Mouse (Mus musculus) brain, embryonic 18.5 days (tissue): Measurements from ENCODE around the gene Pidd1.

Experiments used
- DNase-seq: peaks from one replicate; pipeline ENCODE4 v3.0.0-alpha.2; 2012; ENCODE audit warnings: low read depth, low spot score

Gene Pidd1

DNA sequence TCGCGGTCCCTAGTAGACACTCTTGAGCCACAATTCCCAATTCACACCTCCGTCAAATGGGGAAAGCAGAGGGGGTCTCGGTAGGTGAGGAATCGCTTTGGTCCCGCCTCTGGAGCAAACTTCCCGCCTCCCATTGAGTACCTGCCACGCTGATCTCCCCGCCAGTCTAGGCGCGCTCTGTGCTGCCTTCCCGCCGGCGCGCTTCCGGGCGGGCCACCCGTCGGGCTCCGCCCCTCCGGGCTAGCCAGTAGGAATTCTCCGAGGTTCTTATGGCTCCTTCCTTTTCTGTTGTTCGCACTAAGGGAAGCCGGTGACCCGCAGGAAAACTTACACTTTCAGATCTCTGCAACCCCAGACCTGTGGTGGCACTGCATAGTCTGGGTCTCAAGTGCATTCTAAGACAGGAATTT, at the start of gene Pidd1:
Gene Pidd1 (minus strand): TSS at position 198 of the 410 bp plus-strand sequence.
- DNase-seq, result no peak

DNA sequence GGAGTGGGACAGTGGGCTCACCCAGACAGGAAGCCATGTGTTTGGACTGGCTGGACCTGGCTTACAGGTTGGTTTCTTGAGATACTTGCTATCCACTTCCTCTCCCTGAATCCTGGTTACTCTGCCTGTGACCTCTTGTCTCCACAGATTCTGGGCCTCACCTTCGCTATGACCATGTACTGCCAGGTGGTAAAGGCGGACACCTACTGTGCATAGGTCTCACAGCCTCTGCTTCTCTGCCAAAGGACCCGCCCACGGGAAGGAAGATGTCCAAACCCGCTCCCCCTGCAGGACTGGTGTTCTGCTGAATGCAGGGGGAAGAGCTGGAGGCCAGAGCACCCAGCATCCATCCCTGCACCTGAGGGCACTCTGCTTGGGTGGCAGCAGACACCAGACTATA, 48.9 kb upstream of the Pidd1 start:
- DNase-seq, result no peak

DNA sequence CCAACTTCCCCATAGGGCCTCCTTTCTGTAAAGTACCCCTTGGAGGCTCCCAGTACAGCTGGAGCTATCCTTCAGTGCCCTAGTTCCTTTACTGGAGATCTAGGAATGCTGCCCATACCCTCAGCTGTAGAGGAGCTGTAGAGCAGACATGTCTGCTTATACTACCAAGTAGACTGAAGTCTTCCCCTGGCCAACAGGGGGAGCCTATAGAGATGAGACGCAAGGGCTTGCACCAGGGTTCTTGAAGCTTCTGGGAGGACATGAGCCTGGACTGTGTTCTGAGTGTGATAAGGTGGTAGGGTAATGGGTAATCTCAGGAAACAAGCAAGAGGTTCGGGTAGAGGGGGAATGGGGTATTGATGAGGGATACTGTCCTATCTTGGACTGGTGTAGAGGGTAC, 47.3 kb upstream of the Pidd1 start:
- no peak for DNase-seq

DNA sequence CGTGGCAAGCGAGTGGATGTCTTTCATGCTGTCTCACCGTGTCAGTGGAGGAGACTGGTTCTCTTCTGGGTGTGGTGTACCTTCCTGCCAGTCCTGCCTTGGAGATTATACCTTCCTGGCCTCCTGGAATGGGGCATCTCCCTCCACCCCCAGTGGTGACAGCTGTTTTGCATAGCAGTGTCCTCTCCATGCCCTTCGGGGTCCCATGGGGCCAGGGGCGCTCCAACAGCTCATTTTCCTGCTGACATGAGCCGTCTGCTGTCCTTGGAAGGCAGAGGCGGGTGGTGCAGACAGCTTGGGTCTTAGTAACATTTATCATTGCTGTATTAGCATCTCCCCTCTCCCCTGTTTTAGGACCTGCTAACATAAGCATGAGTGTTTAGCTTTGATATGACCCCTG, 43.3 kb upstream of the Pidd1 start:
- no peak for DNase-seq

DNA sequence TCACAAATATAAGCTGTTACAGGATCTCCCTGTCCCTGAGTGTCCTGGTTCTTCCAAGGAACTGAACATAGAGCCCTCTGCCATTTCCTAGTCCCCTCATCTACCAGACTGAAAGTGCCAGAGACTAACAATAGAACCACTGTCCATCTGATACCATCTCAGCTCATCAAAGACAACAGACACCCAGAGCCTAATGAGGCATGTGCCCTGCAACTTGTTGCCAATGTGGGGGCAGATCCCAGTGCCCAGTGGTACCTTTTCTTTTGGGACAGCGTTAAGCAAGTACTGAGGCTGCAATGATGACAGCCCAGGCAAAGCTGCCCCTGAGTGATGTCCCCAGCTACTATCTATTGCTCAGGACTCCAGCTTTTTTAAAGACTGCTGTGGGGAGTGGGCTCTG, 42.4 kb upstream of the Pidd1 start:
- DNase-seq, result no peak

DNA sequence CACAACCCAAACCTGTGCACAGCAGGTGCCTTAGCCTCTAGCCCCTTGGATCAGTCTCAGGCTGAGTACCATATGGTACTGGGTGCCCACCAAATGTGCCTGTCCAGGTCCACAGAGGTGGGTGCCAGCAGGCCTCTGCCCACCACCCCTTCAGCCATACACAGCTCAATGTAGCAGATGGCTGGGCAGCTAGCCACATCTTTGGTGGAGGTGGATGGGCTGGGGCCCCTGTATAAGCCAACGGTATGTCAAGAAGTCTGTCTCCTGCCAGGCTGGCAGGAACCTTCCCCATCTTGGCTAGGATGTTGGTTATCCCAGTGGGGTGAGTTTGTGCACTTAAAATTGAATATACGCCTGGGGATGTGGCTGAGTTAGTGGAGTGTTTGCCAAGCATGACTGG, 41.8 kb upstream of the Pidd1 start:
- no peak for DNase-seq

DNA sequence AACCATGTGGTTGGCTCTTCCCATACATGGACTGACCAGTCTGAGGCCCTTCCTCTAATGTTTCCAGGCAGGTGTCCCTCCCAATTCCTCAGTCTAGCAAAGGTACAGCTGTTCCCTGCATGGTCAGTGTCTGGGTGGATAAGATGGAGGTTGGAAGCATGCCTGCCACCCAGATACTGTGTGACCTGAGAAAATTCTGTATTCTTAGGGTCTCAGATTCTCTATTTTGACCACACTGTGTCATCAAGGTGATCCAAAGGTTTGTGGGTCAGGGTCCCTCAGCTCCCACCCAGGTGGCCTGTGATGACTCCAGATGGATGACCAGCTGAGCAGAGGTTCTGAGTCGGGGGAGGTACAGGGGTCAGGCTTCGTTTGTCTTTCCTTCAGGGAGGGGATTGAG, 41.4 kb upstream of the Pidd1 start:
- no peak for DNase-seq

DNA sequence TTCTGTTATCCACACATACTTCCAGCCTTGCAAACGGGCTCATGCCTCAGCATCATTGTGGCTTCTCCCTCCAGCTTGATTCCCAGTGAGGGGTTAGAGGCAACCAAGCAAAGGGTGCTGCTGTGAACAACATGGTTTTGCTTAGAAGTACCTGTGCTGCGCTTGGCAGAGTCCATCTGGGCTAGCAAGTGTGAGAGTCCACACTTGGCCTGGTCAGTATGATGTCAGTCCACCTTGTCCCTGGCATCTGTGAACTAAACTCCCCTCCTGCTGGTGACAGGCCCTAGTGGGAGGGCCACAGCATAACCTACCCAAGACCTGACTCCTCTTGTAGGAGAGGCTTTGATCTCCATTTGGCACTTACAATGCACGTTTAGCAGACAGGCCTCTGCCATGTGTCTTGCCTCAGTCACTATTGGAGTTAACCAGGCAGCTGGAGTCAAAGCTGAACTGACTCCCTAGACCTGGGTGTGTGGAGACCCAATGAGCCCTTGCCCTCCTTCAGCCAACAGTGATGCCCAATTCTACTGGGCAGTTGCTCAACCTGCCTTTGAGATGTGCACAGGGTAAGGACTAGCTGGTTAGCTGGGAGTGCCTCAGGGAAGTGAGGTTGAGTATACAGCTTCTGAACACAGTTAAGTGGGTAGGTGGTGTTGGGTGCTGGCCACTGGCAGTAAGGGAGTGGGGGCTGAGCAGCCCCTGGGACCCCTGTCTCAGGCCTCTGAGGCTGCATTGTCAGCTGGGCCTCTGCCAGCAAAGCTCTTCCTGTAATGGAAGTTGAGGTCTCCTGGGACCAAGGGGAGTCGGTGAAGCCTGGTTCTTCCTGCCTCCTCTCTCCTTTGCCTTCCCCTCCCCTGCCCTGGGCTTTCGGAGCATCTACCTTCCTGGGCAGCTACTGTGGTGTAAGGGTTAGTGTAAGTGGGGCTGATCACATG, 40.6 kb upstream of the Pidd1 start:
- DNase-seq, result no peak

DNA sequence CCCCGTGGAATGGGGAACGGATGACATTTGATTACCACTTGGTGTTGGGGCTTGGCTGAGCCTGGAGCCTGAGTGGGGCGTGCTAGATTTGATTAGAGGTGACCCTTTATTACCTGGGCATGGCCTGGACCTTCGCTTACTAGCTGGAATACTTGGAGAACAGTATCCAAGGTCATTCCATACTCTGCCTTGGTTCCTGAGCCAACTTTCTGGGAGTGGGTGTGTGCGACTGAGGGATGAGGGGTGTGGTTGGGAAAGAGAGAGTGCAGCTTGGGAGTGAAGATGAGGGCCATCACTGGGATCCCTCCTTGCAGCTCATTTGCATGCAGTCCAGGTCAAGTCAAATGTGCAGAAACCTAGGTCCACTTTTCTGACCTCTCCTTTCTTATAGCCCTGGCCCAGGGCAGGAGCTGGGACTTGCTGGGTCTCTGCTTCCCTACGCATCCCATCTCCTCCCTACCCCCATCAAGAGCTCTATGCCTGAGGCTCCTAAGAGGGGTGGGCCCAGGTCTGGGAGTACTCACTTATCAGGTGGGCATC, 39.4 kb upstream of the Pidd1 start:
- DNase-seq, result no peak

DNA sequence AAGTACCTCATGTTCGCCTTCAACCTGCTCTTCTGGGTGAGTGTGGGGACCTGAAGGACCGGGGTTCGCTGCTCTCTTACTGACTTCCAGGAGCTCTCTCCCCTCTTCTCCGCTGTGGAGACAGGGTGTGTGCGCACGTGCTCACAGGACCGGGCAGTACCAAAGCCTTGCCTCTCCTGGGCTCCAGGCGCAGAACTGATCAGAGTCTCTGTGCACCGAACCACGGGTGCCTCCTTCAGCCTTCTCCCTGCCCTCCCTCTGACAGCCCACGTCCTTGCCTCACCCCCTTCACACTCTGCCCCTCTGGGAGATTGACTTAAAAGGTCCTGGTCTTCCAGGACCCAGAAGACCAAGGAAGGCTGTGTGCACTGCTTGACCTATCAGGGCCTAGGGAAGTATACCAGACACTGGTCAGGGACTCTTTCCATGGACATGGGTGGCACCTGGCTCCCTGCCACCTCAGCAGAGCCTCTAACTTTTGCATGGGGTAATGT, 38.8 kb upstream of the Pidd1 start:
- no peak for DNase-seq

DNA sequence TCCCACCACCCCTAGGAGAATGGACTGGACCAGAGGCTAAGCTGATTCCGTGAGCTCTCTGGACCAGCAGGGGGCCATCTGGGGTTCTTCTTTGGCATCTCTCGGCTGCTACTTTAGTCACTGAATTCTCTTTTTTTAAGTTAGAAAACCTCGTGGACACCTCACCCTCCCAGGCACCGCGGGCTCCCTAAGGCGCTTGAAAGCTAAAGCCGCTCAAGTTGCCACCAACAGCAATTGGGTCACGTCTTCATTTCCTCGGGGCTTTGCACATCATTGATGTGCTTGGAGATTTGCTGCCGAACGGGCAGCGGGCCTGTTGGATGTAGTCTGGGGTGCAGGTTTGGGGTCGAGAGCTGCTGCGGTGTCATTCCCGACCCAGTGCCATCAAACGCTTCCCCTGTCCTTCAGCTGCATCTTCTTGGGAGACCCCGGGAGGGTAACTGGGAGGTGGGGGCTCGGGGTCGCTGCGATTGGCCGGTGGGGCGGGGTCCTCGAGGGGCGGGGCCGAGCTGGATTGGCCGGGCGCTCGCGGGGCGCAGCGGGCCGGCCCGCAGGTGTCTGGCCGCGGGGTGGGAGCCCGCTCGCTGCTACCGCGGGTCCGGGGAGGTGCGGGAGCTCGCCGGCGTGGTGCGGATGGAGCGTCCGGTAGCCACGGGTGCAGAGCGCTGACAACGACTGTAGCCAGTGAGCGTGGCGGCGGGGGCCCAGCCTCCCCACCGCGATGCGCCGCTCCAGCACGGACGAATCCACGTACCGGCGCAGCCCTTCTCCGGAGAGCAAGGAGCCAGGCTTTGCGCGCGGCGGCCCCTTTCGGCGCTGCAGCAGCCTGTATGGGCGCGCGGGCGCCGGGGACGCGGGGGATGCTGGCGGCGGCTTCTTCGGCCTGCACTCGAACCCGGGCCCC, 37.9 kb upstream of the Pidd1 start:
- DNase-seq, result no peak

DNA sequence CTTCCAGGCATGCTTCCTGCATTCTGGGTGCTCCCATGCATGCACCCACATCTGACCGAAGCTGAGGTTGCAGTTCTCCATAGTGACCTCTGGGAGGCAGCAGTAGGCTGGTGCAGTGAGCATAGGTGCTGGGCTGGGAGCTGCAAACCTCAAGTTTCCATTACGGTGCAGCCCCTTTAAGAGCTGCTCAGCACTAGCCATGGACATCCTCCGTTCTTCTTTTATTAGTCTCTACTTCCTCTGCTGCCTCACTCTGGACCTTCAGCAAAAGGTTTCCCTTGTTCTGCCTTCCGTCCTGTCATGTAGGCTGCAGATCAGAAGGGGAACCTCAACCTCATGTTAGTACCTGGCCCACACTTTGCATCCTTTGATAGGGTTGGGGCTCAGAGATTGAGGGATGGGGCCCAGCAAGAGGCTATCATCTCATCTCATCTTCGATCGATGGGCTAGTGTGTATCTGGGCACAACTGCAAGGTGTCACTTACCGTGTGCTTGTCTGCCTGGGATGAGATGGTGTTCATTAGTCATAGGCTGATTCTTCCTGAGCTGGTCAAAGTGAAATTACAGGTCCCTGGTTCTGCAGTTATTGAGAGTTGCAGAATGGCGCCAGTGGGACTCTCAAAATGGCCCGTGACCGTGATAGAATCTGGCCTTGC, 37.1 kb upstream of the Pidd1 start:
- DNase-seq, result no peak

DNA sequence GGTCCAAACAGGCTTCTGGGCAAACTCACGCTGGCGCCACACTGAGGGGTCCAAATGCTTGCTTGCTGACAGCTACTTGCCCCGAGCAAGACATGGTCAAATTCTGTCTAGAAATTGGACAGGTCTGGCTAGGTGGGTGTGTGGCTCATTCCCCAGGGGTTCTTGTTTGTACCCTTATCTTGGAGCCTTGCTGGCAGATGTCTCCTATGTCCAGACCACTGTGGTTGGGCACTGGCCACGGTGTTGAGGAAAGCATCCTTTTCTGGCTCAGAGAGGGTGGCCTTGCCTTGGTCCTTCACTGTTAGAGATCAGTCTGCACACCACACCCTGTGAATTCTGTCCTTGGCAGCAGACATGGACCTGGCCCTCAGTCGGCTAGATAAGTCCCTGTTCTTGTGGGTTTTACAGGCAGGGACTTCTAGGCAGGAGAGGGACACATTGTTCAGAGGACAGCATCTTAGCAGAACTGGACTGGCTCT, 34.5 kb upstream of the Pidd1 start:
- DNase-seq, result no peak

DNA sequence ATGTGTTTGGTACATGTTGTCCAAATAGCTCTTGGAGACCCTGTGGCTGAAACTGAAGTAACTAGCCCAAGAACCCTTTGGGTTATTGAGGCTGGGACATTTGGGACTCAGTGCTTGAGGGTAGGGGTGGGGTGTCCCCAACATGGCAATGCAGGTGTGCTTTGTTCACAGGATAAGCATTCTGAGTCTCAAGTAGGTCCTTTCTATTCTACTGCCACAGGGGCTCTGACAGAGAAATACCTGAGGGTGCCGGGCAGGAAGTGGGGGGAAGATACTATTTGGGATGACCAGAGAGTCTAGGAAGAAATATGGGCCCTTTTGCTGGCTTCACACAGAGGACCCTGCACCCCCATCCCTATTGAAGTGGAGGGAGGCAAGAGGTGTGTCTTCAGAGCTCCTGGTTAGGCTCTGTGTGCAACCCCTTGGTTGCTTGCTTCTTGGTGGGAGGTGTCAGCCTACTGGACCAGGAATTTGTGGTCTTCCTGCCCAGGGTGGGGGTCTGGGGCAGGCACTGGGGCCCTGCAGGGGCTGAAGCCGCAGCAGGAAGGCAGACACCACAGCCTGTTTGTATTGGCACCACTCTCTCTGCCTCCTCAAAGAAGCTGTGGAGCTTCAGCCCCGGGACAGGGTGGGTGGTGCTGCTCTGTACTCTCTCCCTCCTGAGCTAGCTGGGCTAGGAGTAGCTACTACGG, 33.9 kb upstream of the Pidd1 start:
- no peak for DNase-seq

DNA sequence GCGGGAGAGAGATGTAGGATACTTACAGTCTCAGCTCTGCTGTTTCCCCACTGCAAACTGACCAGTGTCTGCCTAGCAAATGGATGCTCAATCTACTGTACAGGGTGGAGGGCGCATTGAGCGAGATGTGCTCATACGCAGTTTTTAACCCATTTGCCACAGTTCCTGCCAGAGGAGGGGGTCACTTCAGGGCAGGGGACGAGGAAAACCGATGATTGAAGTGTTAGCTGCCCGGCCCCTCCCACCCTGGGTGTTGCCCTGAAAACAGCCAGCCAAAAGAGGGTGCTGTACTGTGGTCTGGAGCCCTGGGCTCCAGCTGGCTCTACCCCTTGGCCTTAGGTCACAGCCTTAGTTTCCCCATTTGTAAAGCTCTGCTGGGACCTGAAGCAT, 33.2 kb upstream of the Pidd1 start:
- no peak for DNase-seq

DNA sequence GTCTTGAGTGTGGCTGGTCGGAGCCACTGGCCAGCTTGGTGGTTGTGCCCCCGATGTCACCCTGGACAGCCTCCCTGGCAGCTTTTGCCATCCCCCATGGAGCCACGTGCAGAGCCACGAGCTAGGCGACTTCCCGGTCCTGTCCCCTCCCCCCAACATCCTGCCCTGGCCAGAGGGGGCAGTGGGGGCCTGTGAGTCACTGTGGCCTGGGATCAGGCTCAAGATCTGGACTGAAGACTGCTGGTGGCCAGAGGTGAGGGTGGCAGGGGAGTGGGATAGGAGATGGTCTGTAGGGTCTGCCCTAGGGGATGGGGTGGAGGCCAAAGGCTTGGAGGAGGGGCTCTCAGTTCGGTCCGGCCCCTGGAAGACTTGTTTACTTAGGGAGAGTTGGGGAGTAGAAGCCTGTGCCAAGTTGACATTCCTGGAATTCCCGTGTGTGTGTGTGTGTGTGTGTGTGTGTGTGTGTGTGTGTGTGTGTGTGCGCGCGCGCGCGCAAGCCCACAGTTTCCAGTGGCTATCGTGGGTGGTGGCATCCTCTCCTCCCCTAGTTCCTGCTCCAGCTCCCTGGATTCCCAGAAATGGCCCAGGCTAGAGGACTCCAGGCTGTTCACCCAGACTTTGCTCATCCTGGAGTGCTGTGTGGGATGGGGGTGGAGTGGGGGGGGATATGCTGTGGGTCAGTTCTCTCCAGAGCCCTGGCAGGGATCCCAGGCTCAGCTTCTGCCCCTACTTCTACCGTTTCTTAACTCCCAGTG, 32.6 kb upstream of the Pidd1 start:
- no peak for DNase-seq

DNA sequence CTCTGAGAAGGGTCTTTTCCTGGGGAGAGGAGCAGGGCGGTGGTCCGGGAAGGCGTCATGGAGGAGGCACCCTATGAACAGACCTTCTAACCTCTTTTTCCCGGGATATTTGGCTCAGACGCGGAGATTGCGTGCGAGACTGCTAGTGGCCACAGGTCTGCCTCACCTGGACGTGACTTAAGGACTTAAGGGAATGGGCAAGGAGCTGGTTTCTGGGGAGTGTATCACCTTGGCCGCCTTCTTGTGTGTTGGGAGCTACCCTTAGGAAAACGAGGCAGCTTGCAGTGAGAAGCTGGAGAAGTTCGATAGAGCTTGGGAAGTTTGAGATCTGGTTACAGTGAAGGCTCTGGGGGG, 32.0 kb upstream of the Pidd1 start:
- no peak for DNase-seq

DNA sequence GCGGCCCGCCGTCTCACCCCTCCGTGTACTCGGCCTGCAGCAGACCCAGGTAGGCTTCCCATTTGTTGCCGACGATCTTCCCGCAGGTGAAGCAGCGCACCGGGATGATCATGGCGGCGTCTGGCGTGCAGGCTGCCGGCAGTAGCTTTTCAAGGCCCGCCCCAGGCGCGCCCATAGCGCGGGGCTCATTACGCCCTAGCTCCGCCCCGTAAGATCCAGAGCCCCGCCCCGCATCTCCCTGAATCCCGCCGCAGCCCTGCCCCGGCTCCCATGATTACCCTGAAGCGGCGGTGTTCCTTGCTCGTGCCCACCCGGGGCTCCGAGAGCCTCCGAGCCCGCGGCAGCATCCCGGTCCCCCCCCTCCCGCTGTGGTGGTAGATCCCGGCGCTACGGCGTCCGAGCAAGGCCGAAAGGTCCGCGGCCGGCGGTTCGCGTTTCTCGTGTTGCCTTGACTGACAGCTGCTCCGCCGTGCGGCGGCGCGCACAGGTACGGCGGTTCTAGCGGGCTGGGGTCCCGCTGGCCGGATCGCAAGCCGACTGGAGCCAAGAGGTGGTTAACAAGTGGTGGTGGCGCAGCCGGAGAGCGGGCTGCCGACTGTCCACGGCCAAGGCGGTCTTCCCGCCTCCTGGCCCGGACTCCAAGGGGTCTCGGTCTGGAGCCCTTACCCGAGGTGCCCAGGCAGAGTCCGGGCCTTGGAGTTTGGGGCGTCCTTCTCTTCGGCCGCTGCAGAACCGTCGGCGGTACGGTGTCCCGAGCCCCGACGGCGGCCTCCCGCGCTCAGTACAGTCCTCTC, 31.4 kb upstream of the Pidd1 start, which contains the start of the genes Polr2l and Tspan4:
Gene Polr2l (minus strand): TSS at position 122 of the 794 bp plus-strand sequence.
Gene Tspan4 (plus strand): TSS at position 230 of the 794 bp plus-strand sequence.
- DNase-seq, result peak; percentile 71

DNA sequence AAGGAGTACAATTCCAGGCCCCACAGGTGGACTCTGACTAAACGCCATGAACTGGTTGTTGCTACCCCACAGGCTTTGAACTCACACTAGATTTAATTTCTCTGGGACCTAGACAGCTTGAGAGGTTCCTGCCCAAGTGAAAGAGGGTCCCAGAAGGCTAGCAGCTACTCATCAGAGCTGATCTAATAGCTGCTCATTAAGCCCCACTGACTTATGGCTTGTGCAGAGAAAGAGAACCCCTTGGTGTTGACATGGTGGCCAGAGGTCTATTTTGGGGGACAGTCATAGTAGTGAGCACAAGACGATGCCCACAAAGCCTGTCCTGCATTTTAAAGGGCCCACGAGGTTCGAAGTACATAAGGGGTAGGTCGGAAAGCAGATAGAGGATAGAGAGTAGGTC, 30.3 kb upstream of the Pidd1 start:
- DNase-seq, result no peak
